Mouse (Mus musculus): ENCODE results near the gene Spry1.
"Not testable (repeated sequence)": the region's sequence is repeated elsewhere in the genome, so short reads cannot be mapped to it uniquely, and the experiment has no call there.

Gene Spry1

GRCm38 (mm10) chr3:37639690-37640089, at the start of gene Spry1:
Gene Spry1 (plus strand): TSS chr3:37639947.
- peak; percentile 87 for DNase-seq (ENCODE audit: low read depth, low spot score)

DNA sequence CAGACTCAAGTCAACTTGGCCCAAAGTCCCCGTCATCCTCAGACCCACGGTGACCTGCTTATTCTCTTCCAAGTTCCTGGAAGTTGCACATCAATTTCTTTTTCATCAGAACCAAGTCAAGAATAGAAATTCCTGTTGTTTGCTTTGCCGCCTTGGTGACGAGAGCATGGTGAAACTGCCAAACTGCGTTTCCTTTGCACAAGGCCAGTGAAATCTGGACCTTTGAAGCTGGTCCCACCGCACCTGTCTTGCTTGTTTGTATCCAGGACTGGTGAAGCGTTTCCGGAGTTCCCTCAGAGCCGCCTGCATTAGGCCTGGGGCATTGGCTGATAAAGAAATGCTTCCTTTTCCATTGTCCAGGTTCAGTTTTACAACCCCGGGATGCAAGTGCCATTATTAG, 44.0 kb upstream of the Spry1 start:
- no peak for DNase-seq (ENCODE audit: low read depth, low spot score)

DNA sequence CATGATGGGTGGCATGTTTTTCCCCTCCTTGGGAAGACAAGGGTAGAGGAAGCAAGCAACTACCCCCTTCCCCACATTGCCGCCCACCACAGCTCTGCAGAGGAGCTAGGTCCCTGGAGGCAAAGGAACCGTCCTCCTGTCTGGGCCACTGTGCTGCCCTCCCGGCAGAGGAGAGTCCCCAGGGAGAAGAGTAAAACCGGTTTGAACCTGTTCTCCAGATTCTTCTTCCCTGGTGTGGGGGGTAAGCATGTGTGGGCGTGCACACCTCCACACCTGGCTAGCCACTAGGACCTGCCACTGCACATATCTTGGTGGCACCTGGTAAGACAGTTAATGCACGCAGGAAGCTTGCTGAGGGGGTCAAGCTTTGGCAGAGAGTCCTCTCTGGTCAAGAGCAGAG, 43.2 kb upstream of the Spry1 start:
- no peak for DNase-seq (ENCODE audit: low read depth, low spot score)

GRCm38 (mm10) chr3:37597200-37597599, 42.5 kb upstream of the Spry1 start:
- no peak for DNase-seq (ENCODE audit: low read depth, low spot score)

GRCm38 (mm10) chr3:37599641-37600040, 40.1 kb upstream of the Spry1 start:
- DNase-seq (ENCODE audit: low read depth, low spot score) = not testable (repeated sequence)

DNA sequence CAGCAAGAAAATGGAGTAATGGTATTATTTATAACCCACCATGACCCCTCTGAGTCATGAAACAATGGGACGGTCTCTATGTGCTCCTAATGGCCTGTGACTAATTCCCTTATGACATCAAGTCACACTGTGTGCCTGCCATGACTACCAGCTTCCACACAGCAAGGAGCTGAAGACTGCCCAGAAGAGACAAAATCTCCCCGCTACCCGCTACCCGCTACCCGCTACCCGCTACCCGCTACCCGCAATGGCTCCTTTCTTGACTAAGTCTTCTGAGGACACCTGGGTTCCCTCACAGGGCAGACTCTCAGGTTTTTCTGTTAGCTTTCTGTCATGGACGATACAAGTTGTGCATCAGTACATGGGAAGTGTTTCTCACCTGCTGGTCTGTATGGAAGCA, 37.4 kb upstream of the Spry1 start:
- DNase-seq (ENCODE audit: low read depth, low spot score) = no peak

GRCm38 (mm10) chr3:37602890-37603289, 36.9 kb upstream of the Spry1 start:
- no peak for DNase-seq (ENCODE audit: low read depth, low spot score)

- DNase-seq (ENCODE audit: low read depth, low spot score) = no peak
Observed at GRCm38 (mm10) chr3:37603541-37603940, 36.2 kb upstream of the Spry1 start.

- no peak for DNase-seq (ENCODE audit: low read depth, low spot score)
Observed at GRCm38 (mm10) chr3:37604976-37605875, 34.5 kb upstream of the Spry1 start.

DNA sequence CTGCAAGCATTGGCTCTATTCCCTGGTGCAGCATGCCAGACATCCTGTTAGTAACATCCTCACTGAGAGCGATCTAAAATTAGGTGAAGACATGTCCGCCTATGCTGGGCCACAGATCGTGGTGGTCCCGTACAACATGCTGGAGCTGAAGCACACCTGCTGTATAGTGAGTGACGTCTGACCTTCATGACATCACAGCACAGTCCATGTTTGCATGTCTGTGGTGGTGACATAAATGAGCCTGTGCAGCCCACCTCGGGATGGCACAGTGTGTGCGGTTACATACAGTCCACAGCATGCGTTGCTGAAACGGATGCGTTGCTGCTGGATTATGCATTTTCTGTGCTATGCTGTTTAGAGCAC, 33.9 kb upstream of the Spry1 start:
- no peak for DNase-seq (ENCODE audit: low read depth, low spot score)

DNA sequence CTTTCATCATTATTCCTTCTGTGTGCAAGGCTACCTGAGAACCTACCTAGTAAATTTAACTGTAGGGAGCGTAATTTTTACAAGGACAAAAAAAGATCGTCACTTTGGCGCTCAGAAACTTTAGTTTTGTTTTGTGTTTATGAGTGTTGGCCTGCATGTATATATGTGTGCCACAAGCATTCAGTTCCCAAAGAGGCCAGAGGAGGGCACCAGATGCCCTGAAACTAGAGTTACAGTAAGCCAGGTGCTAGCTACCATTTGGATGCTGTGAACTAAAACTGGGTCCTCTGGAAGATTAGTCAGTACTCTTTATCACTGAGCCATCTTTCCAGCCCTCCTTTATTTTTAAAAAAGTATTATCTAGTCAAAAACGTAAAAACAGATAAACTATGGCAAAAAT, 30.8 kb upstream of the Spry1 start:
- no peak for DNase-seq (ENCODE audit: low read depth, low spot score)

- DNase-seq (ENCODE audit: low read depth, low spot score) = no peak
Observed at GRCm38 (mm10) chr3:37610670-37611069, 29.1 kb upstream of the Spry1 start.

DNA sequence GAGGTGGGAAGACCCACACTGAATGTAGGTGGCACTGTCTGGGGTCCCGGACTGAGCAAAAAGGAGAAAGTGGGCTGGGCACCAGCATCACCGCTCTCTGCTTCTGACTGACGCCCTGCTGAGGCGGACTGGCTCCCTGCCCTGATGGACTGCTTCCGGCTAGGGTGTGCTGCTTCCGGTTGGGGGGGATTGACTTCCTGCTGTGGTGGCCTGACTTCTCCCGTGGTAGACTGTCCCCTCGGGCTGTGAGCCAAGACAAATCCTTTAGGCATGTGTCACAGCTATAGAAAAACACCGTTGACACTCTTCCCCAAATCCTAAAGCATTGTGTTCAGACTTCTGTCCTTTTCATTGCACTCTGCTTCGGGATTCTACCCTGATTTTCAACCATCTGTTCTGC, 26.0 kb upstream of the Spry1 start:
- no peak for DNase-seq (ENCODE audit: low read depth, low spot score)

DNA sequence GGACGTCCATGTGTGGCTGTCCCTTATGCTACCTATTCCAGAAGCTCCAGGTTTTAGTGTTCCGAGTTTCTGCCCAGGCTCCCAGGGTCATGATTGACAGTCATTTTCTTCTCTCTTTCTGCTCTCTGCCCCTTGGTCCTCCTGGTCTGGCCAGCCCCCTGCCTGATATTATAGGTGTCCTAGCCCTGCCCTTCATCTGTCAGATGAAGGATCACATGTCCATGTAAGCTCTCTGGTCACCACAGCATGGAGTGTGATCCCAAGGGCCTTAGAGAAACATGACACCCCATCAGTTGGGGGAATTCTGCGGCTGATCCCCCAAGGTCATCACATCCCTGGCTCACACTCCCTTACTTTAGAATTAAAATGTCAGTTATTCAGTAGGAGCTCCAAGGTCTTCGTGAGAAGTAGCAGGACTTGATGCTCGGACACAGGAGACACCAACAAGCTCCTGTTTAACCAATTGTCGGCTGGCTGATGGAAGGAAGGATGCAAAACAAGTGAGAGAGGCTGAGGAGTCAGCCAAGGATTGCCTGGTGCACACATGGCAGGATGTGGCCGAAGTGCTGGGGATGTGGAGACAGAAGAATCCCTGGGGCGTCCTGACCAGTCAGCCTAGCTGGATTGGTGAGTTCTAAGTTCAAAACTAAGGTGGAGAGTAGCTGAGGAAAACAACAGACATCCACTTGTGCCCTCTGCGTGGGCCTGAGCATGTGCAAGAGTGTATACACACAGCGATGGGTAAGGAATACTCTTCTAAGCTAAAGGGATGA, 24.7 kb upstream of the Spry1 start:
- DNase-seq (ENCODE audit: low read depth, low spot score) = no peak

DNA sequence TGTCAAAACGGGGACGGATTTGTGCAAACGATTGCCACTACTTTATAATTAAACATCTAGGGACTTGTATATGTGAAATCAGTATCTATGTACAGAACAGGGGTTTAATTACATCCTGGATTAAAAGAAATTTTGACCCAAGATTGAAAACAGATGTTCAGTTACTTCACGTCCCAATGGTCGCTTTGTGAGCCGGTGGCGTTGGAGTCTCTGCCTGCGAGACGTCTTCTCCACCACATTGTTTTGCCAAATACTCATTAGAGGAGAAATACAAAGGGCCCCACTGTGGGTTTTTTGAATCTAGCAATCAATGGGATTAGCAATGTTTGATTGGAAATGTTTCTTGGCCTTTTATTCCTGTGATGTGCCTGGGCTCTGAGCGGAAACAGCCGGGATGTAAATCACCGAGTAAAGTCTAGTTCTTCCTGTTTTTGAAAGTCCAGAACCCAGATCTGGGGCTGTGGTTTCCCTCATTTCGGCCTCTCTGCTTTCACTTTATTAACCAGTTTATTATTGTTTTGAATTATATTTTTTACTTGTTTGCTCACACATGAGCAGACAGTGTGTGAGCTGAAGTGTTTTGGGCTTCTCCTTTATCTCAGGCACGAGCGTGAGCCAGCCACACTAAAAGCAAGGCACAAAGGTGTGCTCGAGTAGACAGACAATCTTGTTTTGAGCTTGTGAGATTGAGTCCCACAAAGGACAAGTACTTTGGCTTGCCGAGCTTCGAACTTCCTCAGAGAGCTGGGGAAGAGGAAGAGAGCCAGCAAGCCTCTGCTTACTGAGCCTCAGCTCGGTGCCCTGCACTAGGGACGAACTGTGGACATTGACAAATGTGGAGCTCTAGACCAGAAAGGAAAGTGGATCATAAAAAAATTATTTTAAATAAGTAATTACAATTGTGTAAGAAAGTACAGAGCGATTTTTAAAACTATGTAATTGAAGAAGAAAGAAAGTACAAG, 22.9 kb upstream of the Spry1 start:
- no peak for DNase-seq (ENCODE audit: low read depth, low spot score)

DNA sequence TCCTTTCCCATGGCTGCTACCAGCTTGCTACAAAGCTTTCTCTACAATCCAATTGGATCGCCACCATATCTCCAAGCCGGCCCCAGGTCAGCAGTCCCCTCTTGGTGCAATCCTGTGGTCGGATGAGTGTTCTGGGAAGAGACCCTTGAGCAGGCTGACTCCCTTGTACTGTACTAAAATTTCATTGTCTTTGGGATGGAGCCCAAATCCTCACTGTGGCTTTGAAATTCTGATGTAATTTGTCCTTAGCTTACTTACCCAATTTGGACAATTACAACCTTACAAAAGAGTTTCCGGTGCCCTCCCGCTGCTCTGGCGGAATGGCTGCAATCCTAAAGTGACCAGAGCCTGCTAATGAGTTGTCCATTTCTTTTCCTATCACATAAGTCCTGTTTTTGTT, 7.5 kb upstream of the Spry1 start:
- no peak for DNase-seq (ENCODE audit: low read depth, low spot score)

GRCm38 (mm10) chr3:37632751-37633150, 7.0 kb upstream of the Spry1 start:
- no peak for DNase-seq (ENCODE audit: low read depth, low spot score)

DNA sequence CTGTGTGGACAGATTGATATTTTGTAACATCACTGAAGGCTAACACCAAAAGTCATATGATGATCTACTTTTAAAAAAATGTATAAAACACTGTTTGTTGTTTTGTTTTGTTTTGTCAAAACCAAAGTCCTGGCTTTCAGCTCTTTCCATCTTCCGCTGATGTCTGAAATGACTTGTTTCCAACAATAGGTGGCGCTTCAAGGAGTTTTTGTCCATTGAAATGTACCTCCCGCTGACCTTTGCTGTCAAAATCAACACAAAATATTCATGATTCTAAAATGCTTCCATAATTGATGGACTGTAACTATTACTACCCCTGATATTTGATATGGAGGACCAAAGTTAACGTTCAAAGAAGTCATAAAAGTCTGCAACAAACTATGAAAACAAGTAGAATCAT, 5.1 kb upstream of the Spry1 start:
- no peak for DNase-seq (ENCODE audit: low read depth, low spot score)

DNA sequence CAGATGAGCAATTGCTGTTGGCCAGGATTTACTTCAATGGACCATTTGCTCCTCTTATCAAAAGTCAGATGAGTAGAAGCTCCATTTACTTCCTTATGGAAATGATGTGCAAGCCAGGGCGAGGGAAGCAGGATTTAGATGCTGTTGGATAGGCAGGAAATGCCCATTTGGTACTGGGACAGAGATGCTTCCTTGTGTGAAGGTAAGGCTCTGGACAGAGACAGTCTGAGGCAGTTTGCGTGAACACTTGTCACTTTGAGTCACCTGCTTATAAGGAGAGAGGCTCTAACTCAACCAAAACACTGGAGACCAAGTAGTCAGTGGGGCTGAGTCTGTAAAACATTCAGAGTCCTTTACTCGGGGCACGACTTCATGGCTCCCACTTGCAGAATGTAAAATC, 2.8 kb upstream of the Spry1 start:
- DNase-seq (ENCODE audit: low read depth, low spot score) = no peak

- no peak for DNase-seq (ENCODE audit: low read depth, low spot score)
Observed at GRCm38 (mm10) chr3:37640162-37640721, 495 bp downstream of the Spry1 start.

GRCm38 (mm10) chr3:37640810-37641209, 1.1 kb downstream of the Spry1 start:
- DNase-seq (ENCODE audit: low read depth, low spot score) = no peak
